Comparison of ENCODE assay signal across 8 mouse cellular contexts in the genomic region with DNA sequence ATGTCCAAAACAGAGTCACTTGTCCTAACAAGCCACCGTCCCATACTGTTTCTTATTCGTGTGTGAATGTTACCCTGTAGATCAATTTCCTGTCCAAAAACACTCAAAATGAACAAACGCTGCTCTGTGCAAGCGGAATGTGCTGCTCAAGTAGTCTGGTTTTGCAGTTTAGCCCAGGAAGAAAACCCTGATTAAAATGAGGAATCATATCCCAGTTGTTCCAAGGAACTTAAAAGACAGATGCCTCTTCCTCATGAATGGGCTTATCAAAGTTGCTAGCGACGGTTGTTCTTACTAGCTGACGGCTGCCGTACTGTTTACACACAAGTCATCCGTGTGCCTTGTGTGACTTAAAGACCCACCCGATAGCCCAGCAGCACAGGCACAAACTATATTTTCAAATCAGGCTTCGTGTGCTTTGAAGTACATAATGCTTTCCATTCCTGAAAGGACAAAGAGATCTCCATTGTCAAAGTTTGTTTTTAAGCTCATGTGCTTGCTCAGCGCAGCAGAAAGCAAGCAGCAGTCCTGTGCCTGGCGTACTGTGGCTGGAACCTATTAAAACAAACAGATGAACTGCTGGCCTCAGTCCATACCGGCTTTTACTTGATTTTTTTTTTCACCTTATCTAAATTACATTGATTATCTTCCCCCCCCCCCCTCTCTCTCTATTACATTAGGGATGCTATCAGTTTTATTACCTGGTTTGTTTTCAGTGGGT. TPM values are rescaled to one million over a fixed set of nuclear protein-coding genes. Genes with fewer than 3 reads are reported as not detected.
DNase-seq lines count a peak whose midpoint lies in the region; ATAC-seq and TF ChIP-seq lines count a peak whose summit lies in the region.

A gene (minus strand): TSS at position 51 of the 721 bp plus-strand sequence.

- peak within 1 kb of the TSS; percentile 13; the same call in 1 of the 2 replicates for H3K27ac ChIP-seq in cortical plate, adult 2 months (ENCODE audit: insufficient read depth, low read length)
- no peak within 1 kb of the TSS for H3K27ac ChIP-seq in forebrain, postnatal 0 days (ENCODE audit: low read depth, low read length)
- no peak within 1 kb of the TSS; the same call in 1 of the 2 replicates for H3K27ac ChIP-seq in limb, embryonic 14.5 days (replicated peaks; ENCODE audit: low read depth, low read length)

- WGBS in forebrain, postnatal 0 days = 34% methylated on average over 14 of the region's 14 CpGs
- 18% methylated on average over 14 of the region's 14 CpGs for WGBS in limb, embryonic 14.5 days

- DNase-seq in kidney, postnatal 10 days = peak; percentile 11
- DNase-seq in kidney, adult 8-10 months = no peak
- DNase-seq in forebrain, postnatal 0 days = peak; percentile 20
- DNase-seq in limb, embryonic 14.5 days (ENCODE audit: low spot score) = peak; percentile 6
- no peak for DNase-seq in right cerebral cortex, postnatal 10 days (ENCODE audit: low spot score in 2 of 2)
- DNase-seq in kidney, postnatal 36 days = no peak
- no peak for DNase-seq in c-Kit-positive CD71-positive TER-119-positive erythroid progenitor cells, embryonic 14.5 days (ENCODE audit: low spot score)

- no peak for ATAC-seq in forebrain, postnatal 0 days
- peak; percentile 50; the same call in 1 of the 2 replicates for ATAC-seq in limb, embryonic 14.5 days (ENCODE audit: low FRiP score, low read depth)

- no peak for TF ChIP-seq POLR2A in cortical plate, adult 2 months (IDR thresholded peaks at IDR 0.05; ENCODE audit: extremely low read depth, insufficient read depth, low read length)
- TF ChIP-seq POLR2A in limb, embryonic 14.5 days (IDR thresholded peaks at IDR 0.05; ENCODE audit: borderline replicate concordance, extremely low read depth, insufficient read depth, insufficient read length) = no peak

- no peaks in the 10 kb centered on the region for H3K27me3 ChIP-seq in forebrain, postnatal 0 days (ENCODE audit: insufficient read depth, low read length)
- no peaks in the 10 kb centered on the region for H3K27me3 ChIP-seq in limb, embryonic 14.5 days (ENCODE audit: control insufficient read depth, insufficient read depth, low read length)

- H3K9ac ChIP-seq in forebrain, postnatal 0 days = no peak within 1 kb of the TSS
- no peak within 1 kb of the TSS for H3K9ac ChIP-seq in limb, embryonic 14.5 days (ENCODE audit: low read depth, low read length, severe bottlenecking)

- H3K4me2 ChIP-seq in forebrain, postnatal 0 days (ENCODE audit: low read depth) = no peak within 1 kb of the TSS; the same call in 1 of the 2 replicates
- peak within 1 kb of the TSS; percentile 44 for H3K4me2 ChIP-seq in limb, embryonic 14.5 days (replicated peaks; ENCODE audit: low read depth, low read length, severe bottlenecking)

- H3K4me3 ChIP-seq in cortical plate, adult 2 months (ENCODE audit: insufficient read depth, low read length) = no peak within 1 kb of the TSS
- H3K4me3 ChIP-seq in forebrain, postnatal 0 days (ENCODE audit: low read depth, low read length) = no peak within 1 kb of the TSS
- H3K4me3 ChIP-seq in limb, embryonic 14.5 days (replicated peaks; ENCODE audit: low read length) = peak within 1 kb of the TSS; percentile 14

- H3K36me3 ChIP-seq in forebrain, postnatal 0 days (ENCODE audit: insufficient read depth) = no peaks in the 10 kb centered on the region
- H3K36me3 ChIP-seq in limb, embryonic 14.5 days (ENCODE audit: control insufficient read depth, insufficient read depth, low read length) = no peaks in the 10 kb centered on the region

- no peaks in the 10 kb centered on the region for H3K9me3 ChIP-seq in forebrain, postnatal 0 days (ENCODE audit: low read length)
- no peaks in the 10 kb centered on the region for H3K9me3 ChIP-seq in limb, embryonic 14.5 days (ENCODE audit: control insufficient read depth, low read length)

- H3K4me1 ChIP-seq in cortical plate, adult 2 months (ENCODE audit: control insufficient read depth, insufficient read depth, low read length) = no peaks in the 10 kb centered on the region
- no peaks in the 10 kb centered on the region for H3K4me1 ChIP-seq in forebrain, postnatal 0 days (ENCODE audit: insufficient read depth)
- H3K4me1 ChIP-seq in limb, embryonic 14.5 days (ENCODE audit: control insufficient read depth, insufficient read depth, low read length) = peaks cover 21% of the 10 kb centered on the region

- no peak for TF ChIP-seq CTCF in cortical plate, adult 2 months (IDR thresholded peaks at IDR 0.05; ENCODE audit: extremely low read depth, insufficient read depth, low read length)
- TF ChIP-seq CTCF in forebrain, postnatal 0 days (IDR thresholded peaks at IDR 0.05; ENCODE audit: low read depth) = no peak

RNA-seq across cellular contexts. Expression of the gene that starts here (rescaled TPM):
- polyA plus RNA-seq in cortical plate, adult 2 months (2012; rRNA removed) = 40.2 and 40.6 TPM in 2 replicates
- 19.2 and 20.9 TPM in 2 replicates for total RNA-seq in forebrain, postnatal 0 days (2014; rRNA removed)
- polyA plus RNA-seq in forebrain, postnatal 0 days (2015; fragmentation: Nextera tagmentation; extraction: Ambion mirVana) = 15.4 and 22.0 TPM in 2 replicates
- 11.1 and 12.6 TPM in 2 replicates for polyA plus RNA-seq in limb, embryonic 14.5 days (2012; rRNA removed)
- polyA plus RNA-seq in limb, embryonic 14.5 days (2014; fragmentation: Nextera tagmentation; extraction: Ambion mirVana) = 12.0 and 13.1 TPM in 2 replicates

Comparison
In these comparisons a context has a peak if more than half of its experiments do, and no peak if none do; other contexts are left out.
1. DNase-seq: peak in kidney, postnatal 10 days (single experiment), forebrain, postnatal 0 days (single experiment) and limb, embryonic 14.5 days (single experiment); none in kidney, adult 8-10 months (0 of 2), right cerebral cortex, postnatal 10 days (0 of 2), kidney, postnatal 36 days (0 of 2) and c-Kit-positive CD71-positive TER-119-positive erythroid progenitor cells, embryonic 14.5 days (single experiment).